In genomic region chr19:56425492-56425891, GRCm38 (mm10) we compare ENCODE assay signal across 10 mouse cellular contexts. TPM values are rescaled to one million over a fixed set of nuclear protein-coding genes. Genes with fewer than 3 reads are reported as not detected.
DNase-seq lines count a peak whose midpoint lies in the region; ATAC-seq lines count a peak whose summit lies in the region.
"Had no signal": no experiment of that assay in that cellular context is flagged by ENCODE, and none has a peak within 500 bp of the region (broad histone marks: within the 10 kb centered on the region; RNA-seq: fewer than 3 reads in every experiment).

No protein-coding gene starts in this region.

- no peaks in the 10 kb centered on the region for H3K9me3 ChIP-seq in kidney, embryonic 14.5 days (ENCODE audit: control insufficient read depth, low read length)
- H3K9me3 ChIP-seq in heart, embryonic 12.5 days (replicated peaks): no peaks in the 10 kb centered on the region
- H3K9me3 ChIP-seq: limb, embryonic 12.5 days had no signal

- no peak overlapping the region for H3K27ac ChIP-seq in kidney, embryonic 14.5 days (ENCODE audit: low read depth, low read length)
- H3K27ac ChIP-seq in heart, embryonic 12.5 days (ENCODE audit: poor library complexity, severe bottlenecking): peak overlapping the region; percentile 68
- H3K27ac ChIP-seq: limb, embryonic 12.5 days had no signal

- no peak overlapping the region for H3K4me2 ChIP-seq in kidney, embryonic 14.5 days (replicated peaks; ENCODE audit: low read depth, low read length)
- H3K4me2 ChIP-seq in heart, embryonic 12.5 days: no peak overlapping the region; the same call in 1 of the 2 replicates
- H3K4me2 ChIP-seq: limb, embryonic 12.5 days had no signal

- no peak overlapping the region for H3K9ac ChIP-seq in kidney, embryonic 14.5 days (ENCODE audit: low read depth, low read length)
- peak overlapping the region; percentile 4; the same call in 1 of the 2 replicates for H3K9ac ChIP-seq in heart, embryonic 12.5 days
- H3K9ac ChIP-seq: limb, embryonic 12.5 days had no signal

- H3K4me3 ChIP-seq in kidney, embryonic 14.5 days (ENCODE audit: low read length): no peak overlapping the region
- no peak overlapping the region for H3K4me3 ChIP-seq in heart, embryonic 12.5 days
- H3K4me3 ChIP-seq: limb, embryonic 12.5 days had no signal

- H3K27me3 ChIP-seq in kidney, embryonic 14.5 days (ENCODE audit: control insufficient read depth, insufficient read depth, low read length): no peaks in the 10 kb centered on the region
- no peaks in the 10 kb centered on the region for H3K27me3 ChIP-seq in heart, embryonic 12.5 days (replicated peaks)
- H3K27me3 ChIP-seq: limb, embryonic 12.5 days had no signal

- 80% methylated on average over 9 of the region's 9 CpGs for WGBS in kidney, embryonic 14.5 days
- WGBS in heart, embryonic 12.5 days: 48% methylated on average over 9 of the region's 9 CpGs

- no peaks in the 10 kb centered on the region for H3K36me3 ChIP-seq in kidney, embryonic 14.5 days (ENCODE audit: control insufficient read depth, insufficient read depth, low read length)
- H3K36me3 ChIP-seq in heart, embryonic 12.5 days: 0 out of 2 replicates have a peak, but pooled peaks cover 5% of the 10 kb centered on the region
- H3K36me3 ChIP-seq: limb, embryonic 12.5 days had no signal

- H3K4me1 ChIP-seq in kidney, embryonic 14.5 days (ENCODE audit: control insufficient read depth, insufficient read depth, low read length): peaks cover 8% of the 10 kb centered on the region; the same call in 1 of the 2 replicates
- peaks cover 16% of the 10 kb centered on the region for H3K4me1 ChIP-seq in heart, embryonic 12.5 days (replicated peaks)

- DNase-seq in kidney, adult 18-20 months: peak; percentile 50
- peak; percentile 27 to 31 for DNase-seq in kidney, adult 8-10 months
- peak; percentile 14 for DNase-seq in retina, postnatal 1 day
- DNase-seq in cerebellum, postnatal 4 days (ENCODE audit: low spot score in 2 of 2): no peak
- DNase-seq: right cerebral cortex, adult 18-20 months had no signal

- ATAC-seq in kidney, embryonic 14.5 days (ENCODE audit: low FRiP score, low TSS enrichment): no peak
- peak; percentile 69 for ATAC-seq in heart, embryonic 12.5 days (ENCODE audit: insufficient number of reproducible peaks, low FRiP score)
- ATAC-seq in megakaryocyte-erythroid progenitor cell, adult 5-6 weeks (replicated peaks; ENCODE audit: low FRiP score, low TSS enrichment, poor library complexity, severe bottlenecking): no peak
- no peak for ATAC-seq in megakaryocyte progenitor cell, adult 5-6 weeks (replicated peaks; ENCODE audit: poor library complexity)

RNA-seq across cellular contexts. Expression of gene Casp7, which starts 28.6 kb away (rescaled TPM):
- 24.3 and 28.3 TPM in 2 replicates for polyA plus RNA-seq in kidney, embryonic 14.5 days (2014; fragmentation: Nextera tagmentation; extraction: Ambion mirVana)
- 31.6 and 33.9 TPM in 2 replicates for polyA plus RNA-seq in heart, embryonic 12.5 days (2016; fragmentation: Nextera tagmentation; extraction: Ambion mirVana)
- total RNA-seq in megakaryocyte-erythroid progenitor cell, adult 5-6 weeks (2014; fragmentation: Nextera tagmentation): 18.6 and 31.0 TPM in 2 replicates
- total RNA-seq in megakaryocyte-erythroid progenitor cell, adult 5-6 weeks (2017): 30.9 and 31.3 TPM in 2 replicates
- 65.7 and 71.0 TPM in 2 replicates for total RNA-seq in megakaryocyte progenitor cell, adult 5-6 weeks (2015)
- 48.4 and 53.7 TPM in 2 replicates for total RNA-seq in megakaryocyte progenitor cell, adult 5-6 weeks (2017)

RNA-seq across cellular contexts. Expression of gene Nrap, which starts 35.7 kb away (rescaled TPM):
- 0.19 TPM in 1 of 2 replicates, not detected in the other for polyA plus RNA-seq in kidney, embryonic 14.5 days (2014; fragmentation: Nextera tagmentation; extraction: Ambion mirVana)
- polyA plus RNA-seq in heart, embryonic 12.5 days (2016; fragmentation: Nextera tagmentation; extraction: Ambion mirVana): 23.2 and 26.3 TPM in 2 replicates
- 0.13 TPM in 1 of 2 replicates, not detected in the other for total RNA-seq in megakaryocyte-erythroid progenitor cell, adult 5-6 weeks (2014; fragmentation: Nextera tagmentation)
- total RNA-seq in megakaryocyte-erythroid progenitor cell, adult 5-6 weeks (2017): 0.09 and 0.15 TPM in 2 replicates
- total RNA-seq in megakaryocyte progenitor cell, adult 5-6 weeks (2015): 0.39 TPM in 1 of 2 replicates, not detected in the other
- 0.46 and 1.6 TPM in 2 replicates for total RNA-seq in megakaryocyte progenitor cell, adult 5-6 weeks (2017)

RNA-seq across cellular contexts. Expression of gene Plekhs1, which starts 35.9 kb away (rescaled TPM):
- 0.94 and 1.2 TPM in 2 replicates for polyA plus RNA-seq in kidney, embryonic 14.5 days (2014; fragmentation: Nextera tagmentation; extraction: Ambion mirVana)
- polyA plus RNA-seq in heart, embryonic 12.5 days (2016; fragmentation: Nextera tagmentation; extraction: Ambion mirVana): not detected in 2 replicates
- total RNA-seq in megakaryocyte-erythroid progenitor cell, adult 5-6 weeks (2014; fragmentation: Nextera tagmentation): 1.2 TPM in 1 of 2 replicates, not detected in the other
- total RNA-seq in megakaryocyte-erythroid progenitor cell, adult 5-6 weeks (2017): 0.11 TPM in 1 of 2 replicates, not detected in the other
- total RNA-seq in megakaryocyte progenitor cell, adult 5-6 weeks (2015): not detected in 2 replicates
- total RNA-seq in megakaryocyte progenitor cell, adult 5-6 weeks (2017): not detected in 2 replicates

Comparison
In these comparisons a context has a peak if more than half of its experiments do, and no peak if none do; other contexts are left out.
1. DNase-seq: peak in kidney, adult 18-20 months (single experiment), kidney, adult 8-10 months (2 of 2) and retina, postnatal 1 day (single experiment); none in cerebellum, postnatal 4 days (0 of 2).